Mouse (Mus musculus): ENCODE data around the gene Rpgrip1l. TPM values are rescaled to one million over a fixed set of nuclear protein-coding genes. Genes with fewer than 3 reads are reported as not detected.

Rpgrip1l gene
- polyA plus RNA-seq, 1 experiment from 2014 or later = 10.9 TPM

Other genes starting within 250 kb of the Rpgrip1l start
- gene Rbl2, start 243.2 kb downstream of the Rpgrip1l start, polyA plus RNA-seq (2015; fragmentation: Nextera tagmentation; extraction: Ambion mirVana) = 14.8 and 17.2 TPM in 2 replicates
- gene Aktip, start 113.3 kb downstream of the Rpgrip1l start, polyA plus RNA-seq (2015; fragmentation: Nextera tagmentation; extraction: Ambion mirVana) = 48.5 and 51.8 TPM in 2 replicates
- 62.5 and 69.2 TPM in 2 replicates for gene Fto, start 263 bp upstream of the Rpgrip1l start, polyA plus RNA-seq (2015; fragmentation: Nextera tagmentation; extraction: Ambion mirVana)

Data from stomach, embryonic 15.5 days (tissue).